Mouse (Mus musculus) adrenal gland, postnatal 25 days (tissue): ENCODE results near the gene Tpsb2. TPM values are rescaled to one million over a fixed set of nuclear protein-coding genes. Genes with fewer than 3 reads are reported as not detected.
A peak's percentile ranks its signal among the peaks of the same experiment; 100 is the strongest.

Experiments used
- DNase-seq: peaks from one replicate; pipeline ENCODE4 v3.0.0; 2021; ENCODE audit warnings: mixed read lengths
- total RNA-seq: library from RNA; stranded (reverse); gene quantifications from 2 replicates; pipeline ENCODE4 v1.2.3, GENCODE M21; 2021

Gene Tpsb2
- total RNA-seq, 1 experiment from 2014 or later = 0.58 TPM

DNA sequence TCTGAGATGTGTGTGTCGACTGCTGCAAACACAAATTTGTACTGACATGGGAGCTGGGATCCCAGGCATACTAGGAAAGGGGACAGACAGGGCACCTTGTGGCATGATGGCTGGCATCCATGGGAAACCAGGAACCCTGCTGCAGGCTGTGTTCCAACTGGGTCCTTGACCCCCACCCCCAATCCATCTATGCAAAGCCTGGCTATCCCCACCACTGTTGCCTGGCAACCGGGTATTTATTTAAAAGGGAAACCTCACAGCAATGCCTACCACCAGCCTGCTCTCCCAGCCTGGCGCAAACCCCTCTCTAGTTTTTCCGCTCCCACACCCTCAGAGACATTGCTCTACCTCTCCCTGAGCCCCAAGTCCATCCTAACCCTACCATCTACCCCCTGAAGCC is 41.2 kb downstream of the Tpsb2 start:
- peak; percentile 50 for DNase-seq

DNA sequence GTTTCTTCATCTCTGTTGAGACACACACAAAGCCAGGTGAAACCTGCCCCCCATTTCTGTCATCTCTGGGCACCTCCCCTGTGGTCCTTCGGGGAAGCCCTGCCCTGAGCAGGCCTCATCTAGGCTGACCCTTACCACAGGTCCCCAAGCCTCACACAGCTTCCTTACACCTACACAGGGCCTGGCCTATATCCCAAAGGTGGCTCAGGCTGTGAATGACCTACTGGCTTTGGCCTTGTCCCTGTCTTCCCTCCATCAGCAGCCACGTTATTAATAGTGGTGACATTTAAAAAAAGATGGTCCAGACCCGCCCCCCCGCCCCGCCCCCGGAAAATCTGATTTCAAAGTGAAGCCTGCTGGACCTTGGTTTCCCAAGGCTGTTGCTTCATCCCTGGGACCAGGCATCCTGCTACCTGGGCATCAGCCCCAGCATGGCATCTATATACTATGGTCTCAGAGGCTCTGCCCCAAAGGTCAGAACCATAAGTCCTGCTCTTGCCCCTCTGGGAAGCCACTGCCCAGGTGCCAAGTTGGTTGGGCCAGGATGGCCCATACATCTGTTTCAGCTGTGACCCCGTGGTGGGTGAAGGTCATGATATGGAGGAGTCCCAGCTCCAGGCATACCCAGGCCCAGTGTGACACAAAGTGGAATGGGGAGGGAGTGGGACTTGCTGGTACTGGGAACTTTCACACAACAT is 42.3 kb downstream of the Tpsb2 start:
- no peak for DNase-seq

DNA sequence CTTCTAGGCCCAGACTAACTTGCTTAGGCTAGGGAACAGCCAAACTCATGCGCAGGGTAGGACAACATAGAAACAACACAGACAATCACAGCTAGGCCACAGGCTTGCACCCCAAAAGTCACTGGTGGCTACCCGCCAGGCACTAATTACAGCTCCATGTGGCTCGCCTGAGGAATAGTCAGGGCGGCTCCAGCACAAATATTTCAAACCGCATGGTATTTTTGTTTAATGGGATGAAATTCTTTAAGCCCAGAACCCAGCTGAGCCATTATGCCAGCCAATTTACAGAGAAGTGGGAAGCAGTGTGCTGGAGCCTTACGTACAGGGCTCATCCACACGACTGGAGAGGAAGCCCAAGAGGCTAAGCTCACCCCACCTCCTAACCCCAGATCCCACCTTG is 43.5 kb downstream of the Tpsb2 start:
- no peak for DNase-seq

DNA sequence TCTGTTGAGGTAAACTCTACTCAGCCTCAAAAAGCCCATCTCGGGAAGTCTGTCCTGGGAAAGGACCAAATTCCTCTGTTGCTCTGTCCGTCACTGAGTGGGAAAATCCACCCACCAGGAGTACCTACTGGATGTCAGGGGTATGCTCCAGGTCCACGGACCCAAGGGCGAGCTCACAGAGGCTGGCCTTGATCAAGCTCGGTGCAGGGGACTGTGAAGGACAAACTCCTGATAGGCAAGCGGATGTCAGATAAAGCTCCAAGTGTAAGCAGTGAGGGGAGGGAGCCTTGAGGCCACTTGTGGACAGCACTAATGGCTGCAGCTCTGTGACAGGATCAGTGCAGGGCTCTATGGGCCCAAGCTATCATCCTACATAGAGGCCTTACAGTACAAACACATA is 44.1 kb downstream of the Tpsb2 start:
- no peak for DNase-seq

DNA sequence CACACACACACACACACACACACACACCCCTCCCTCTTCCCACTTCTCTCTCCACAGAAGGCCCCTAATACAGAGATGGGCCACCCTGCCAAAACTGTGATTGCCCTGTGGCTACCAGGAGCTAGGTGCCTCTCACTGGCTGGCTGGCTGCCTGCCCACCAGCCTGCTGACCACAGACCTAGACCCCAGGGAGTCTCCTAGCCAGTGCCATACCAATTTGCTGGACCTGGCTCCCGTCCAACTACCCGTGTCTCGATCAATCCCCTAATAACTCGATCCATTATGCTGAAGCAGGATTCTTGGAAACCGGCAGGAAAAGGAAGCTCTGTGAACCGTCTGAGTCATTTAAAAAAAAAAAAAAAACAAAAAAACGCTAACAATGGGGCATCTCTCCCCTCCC is 44.7 kb downstream of the Tpsb2 start:
- no peak for DNase-seq

DNA sequence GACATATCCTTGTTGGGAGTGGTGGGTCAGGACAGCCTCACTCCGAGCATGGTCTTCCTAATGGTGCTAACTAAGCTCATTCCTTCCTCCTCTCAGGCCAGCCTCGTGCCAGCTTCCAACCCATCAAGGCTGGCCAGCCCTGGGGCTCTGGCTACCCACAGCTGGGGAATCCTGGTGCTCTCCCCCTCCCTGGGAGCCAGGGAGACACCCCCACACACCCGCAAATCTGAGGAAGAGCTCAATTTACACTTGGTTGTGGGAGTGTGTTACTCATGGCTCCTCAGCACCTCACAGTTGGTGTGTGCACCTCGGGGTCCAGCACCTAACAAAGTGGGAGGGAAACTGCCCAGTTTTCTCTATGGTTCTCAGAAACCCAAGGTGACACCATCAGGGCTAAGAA is 45.1 kb downstream of the Tpsb2 start:
- DNase-seq = no peak

DNA sequence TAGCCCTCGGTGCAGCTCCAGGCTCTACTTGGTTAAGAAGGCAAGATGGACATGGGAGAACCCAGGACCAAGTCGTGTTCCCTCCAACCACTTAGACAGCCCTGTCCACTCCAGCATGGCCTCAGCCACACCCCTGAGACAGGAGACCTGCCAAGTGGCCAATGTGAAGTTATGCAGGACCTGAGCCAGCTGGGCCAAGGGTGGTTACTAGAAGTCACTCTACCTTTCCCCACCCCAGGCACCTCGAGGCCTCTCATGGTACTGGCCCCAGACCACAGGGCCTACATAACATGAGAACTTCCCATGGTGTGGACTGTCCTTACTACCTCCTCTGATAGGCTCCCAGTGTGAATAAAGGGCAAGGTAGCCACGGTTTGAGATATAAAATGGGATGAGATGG is 48.1 kb downstream of the Tpsb2 start:
- DNase-seq = no peak

DNA sequence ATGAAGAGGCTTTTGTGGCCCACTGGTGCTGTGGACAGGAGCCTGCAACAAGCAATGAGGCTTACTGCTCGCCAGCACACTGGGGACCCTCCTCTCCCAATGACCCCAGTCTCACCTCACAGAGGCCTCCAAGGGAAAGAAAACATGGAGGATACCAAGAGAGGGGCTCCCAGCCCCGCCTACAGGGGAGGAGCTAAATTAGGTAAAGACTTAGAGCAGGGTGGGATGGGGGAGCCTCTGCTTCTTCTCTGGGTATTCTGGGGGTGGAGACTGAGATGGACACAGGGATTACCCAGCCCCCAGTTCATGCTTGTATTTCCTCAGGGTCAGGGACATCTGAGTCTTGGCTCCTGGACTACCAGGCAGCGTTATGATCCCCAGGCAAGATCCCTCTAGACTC is 48.8 kb downstream of the Tpsb2 start:
- DNase-seq = no peak

DNA sequence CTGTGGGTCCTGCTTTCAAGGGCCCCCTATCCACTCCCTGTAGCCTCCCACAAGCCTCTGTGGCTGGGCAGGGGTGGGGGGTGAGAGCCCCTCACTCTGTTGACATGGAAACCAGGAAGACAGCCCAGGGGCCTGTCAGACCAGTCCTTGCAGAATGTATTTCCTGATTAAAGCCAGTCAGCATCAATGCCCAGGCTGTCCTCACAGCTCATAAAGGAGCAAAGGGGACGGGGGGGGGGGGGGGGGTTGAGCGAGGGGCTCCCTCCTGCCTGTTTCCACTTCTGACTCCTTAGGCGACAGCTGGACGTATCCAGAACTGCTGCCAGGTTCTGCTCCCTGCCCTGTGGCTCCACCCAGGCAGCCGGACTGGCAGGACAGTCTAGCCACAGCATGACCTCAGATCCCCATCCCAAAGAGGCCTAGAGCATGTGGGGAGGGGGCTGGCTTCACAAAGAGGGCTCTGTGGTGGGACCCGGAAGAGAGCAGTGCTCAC is 49.4 kb downstream of the Tpsb2 start:
- no peak for DNase-seq

DNA sequence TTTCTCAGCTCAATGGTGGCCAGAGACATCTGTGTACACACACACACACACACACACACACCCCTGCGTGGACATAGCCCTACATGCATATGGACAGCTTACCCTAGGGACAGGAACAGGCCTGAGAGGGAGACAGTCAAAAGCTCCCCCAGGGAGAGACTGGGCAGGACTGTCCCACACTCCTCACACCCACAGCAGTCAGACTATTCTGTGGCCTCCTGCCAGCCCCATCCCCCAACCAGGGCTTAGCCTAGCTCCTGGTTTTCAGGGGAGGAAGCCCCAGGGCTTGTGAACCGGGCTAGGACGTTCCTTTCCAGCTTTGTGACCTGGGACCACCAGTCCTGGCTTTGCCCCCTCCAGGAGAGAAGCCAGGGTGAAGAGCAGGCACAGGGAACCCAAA is 50.1 kb downstream of the Tpsb2 start:
- peak; percentile 49 for DNase-seq

DNA sequence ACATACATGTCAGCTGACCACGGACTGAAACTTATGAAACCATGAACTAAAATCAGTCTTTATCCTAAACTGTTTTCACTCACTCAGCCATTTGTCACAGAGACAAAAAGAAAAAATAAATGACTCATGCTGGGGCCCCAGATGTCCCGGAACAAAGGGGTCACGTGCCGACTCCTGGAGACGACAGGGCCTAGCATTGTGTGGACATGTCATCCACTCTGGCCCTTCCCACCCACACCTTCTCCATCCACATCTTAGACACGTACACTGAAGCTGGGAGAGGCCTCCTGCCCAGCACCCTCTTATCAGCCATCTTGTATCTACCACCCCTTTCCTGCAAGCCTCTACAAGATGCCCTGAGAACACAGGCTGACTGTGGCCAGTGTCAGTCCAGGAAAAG is 51.9 kb downstream of the Tpsb2 start:
- no peak for DNase-seq

Other genes starting within 250 kb of the Tpsb2 start
- gene Ptx4, start 245.5 kb upstream of the Tpsb2 start, total RNA-seq = not detected in 2 replicates
- gene Clcn7, start 232.9 kb upstream of the Tpsb2 start, total RNA-seq = 28.9 and 42.3 TPM in 2 replicates
- 0.15 TPM in 1 of 2 replicates, not detected in the other for gene Ccdc154, start 203.8 kb upstream of the Tpsb2 start, total RNA-seq
- 0.49 TPM in 1 of 2 replicates, not detected in the other for gene Gm38655, start 190.8 kb upstream of the Tpsb2 start, total RNA-seq
- 19.5 and 20.4 TPM in 2 replicates for gene BC003965, start 181.8 kb upstream of the Tpsb2 start, total RNA-seq
- gene Unkl, start 177.9 kb upstream of the Tpsb2 start, total RNA-seq = 19.9 and 21.1 TPM in 2 replicates
- 42.4 and 50.1 TPM in 2 replicates for gene Gnptg, start 126.2 kb upstream of the Tpsb2 start, total RNA-seq
- gene Tsr3, start 126.1 kb upstream of the Tpsb2 start, total RNA-seq = 25.0 and 28.4 TPM in 2 replicates
- 6.8 and 15.0 TPM in 2 replicates for gene Baiap3, start 109.9 kb upstream of the Tpsb2 start, total RNA-seq
- gene Ube2i, start 91.7 kb upstream of the Tpsb2 start, total RNA-seq = 234 and 263 TPM in 2 replicates
- gene Prss34, start 67.9 kb upstream of the Tpsb2 start, total RNA-seq = 0.27 TPM in 1 of 2 replicates, not detected in the other
- not detected in 2 replicates for gene Prss28, start 57.7 kb upstream of the Tpsb2 start, total RNA-seq
- gene Prss29, start 47.7 kb upstream of the Tpsb2 start, total RNA-seq = not detected in 2 replicates
- 0.58 TPM in 1 of 2 replicates, not detected in the other for gene Tpsab1, start 20.7 kb upstream of the Tpsb2 start, total RNA-seq
- not detected in 2 replicates for gene Tpsg1, start 3.0 kb downstream of the Tpsb2 start, total RNA-seq
- gene Cacna1h, start 67.5 kb downstream of the Tpsb2 start, total RNA-seq = 100 and 109 TPM in 2 replicates
- gene Tekt4, start 88.3 kb downstream of the Tpsb2 start, total RNA-seq = not detected in 2 replicates
- 0.21 TPM in 1 of 2 replicates, not detected in the other for gene Sstr5, start 131.0 kb downstream of the Tpsb2 start, total RNA-seq
- 0.52 and 1.1 TPM in 2 replicates for gene Sox8, start 204.4 kb downstream of the Tpsb2 start, total RNA-seq
- gene Lmf1, start 212.8 kb downstream of the Tpsb2 start, total RNA-seq = 41.0 and 41.5 TPM in 2 replicates